Mouse (Mus musculus) hindbrain, embryonic 14.5 days (tissue): Measurements from ENCODE around the gene Lrrn2. TPM values are rescaled to one million over a fixed set of nuclear protein-coding genes. Genes with fewer than 3 reads are reported as not detected.

ENCODE experiments used
- ATAC-seq: fragments of 200-750 bp; cut with Nextera tagmentation; 2 replicates; pipeline ENCODE4 v1.8.0; 2017; ENCODE audit warnings: moderate number of reproducible peaks, mild to moderate bottlenecking, moderate TSS enrichment, moderate library complexity; ENCODE audit not compliant: low FRiP score
- DNase-seq: peaks from one replicate; pipeline ENCODE4 v3.0.0-alpha.2; 2015; ENCODE audit warnings: low spot score
- H3K27ac ChIP-seq: fragments of 300-500 bp; sonication (generic); 2 replicates; pipeline ENCODE4 v1.5.1; 2014; ENCODE audit warnings: mild to moderate bottlenecking, moderate library complexity
- H3K27me3 ChIP-seq: fragments of 300-500 bp; sonication (generic); 2 replicates; pipeline ENCODE4 v1.6.1; 2014; ENCODE audit warnings: mild to moderate bottlenecking, low read length, mixed read lengths; ENCODE audit not compliant: control insufficient read depth, insufficient read depth
- H3K36me3 ChIP-seq: fragments of 300-500 bp; sonication (generic); replicated peaks from 2 replicates; pipeline ENCODE4 v1.6.1; 2014; ENCODE audit not compliant: control insufficient read depth, insufficient read depth
- H3K4me1 ChIP-seq: fragments of 300-500 bp; sonication (generic); replicated peaks from 2 replicates; pipeline ENCODE4 v1.6.1; 2014; ENCODE audit warnings: antibody characterized with exemption, low read length, mixed read lengths; ENCODE audit not compliant: control insufficient read depth, insufficient read depth
- H3K4me2 ChIP-seq: fragments of 300-500 bp; sonication (generic); replicated peaks from 2 replicates; pipeline ENCODE4 v1.6.1; 2014; ENCODE audit warnings: mild to moderate bottlenecking, moderate library complexity
- H3K4me3 ChIP-seq: fragments of 300-500 bp; sonication (generic); replicated peaks from 2 replicates; pipeline ENCODE4 v1.5.1; 2014; ENCODE audit warnings: mild to moderate bottlenecking, low read length
- H3K9ac ChIP-seq: fragments of 300-500 bp; sonication (generic); 2 replicates; pipeline ENCODE4 v1.6.1; 2014
- H3K9me3 ChIP-seq: fragments of 300-500 bp; sonication (generic); 2 replicates; pipeline ENCODE4 v1.6.1; 2016; ENCODE audit warnings: low read length; ENCODE audit not compliant: control insufficient read depth
- WGBS: fragments of 180-500 bp; shearing (Covaris S2); extraction: QIAGEN DNeasy Blood & Tissue Kit; methylation state at CpG from one replicate; pipeline ENCODE4 v1.1.7; 2014; 5-methylcytosine and 5-hydroxymethylcytosine counted together
- polyA plus RNA-seq: library from polyadenylated mRNA; unstranded; fragments of >200 nt; fragmentation: Nextera tagmentation; extraction: Ambion mirVana; gene quantifications from 2 replicates; pipeline ENCODE4 v1.2.1, GENCODE M21; 2014

Gene Lrrn2
- polyA plus RNA-seq, 1 experiment from 2014 or later = 40.7 TPM

- Histone ChIP-seq H3K27ac (no peak overlapping the region), H3K36me3 (no peaks in the 10 kb centered on the region), H3K9me3 (peaks cover 17% of the 10 kb centered on the region), H3K9ac (no peak overlapping the region), H3K27me3 (no peaks in the 10 kb centered on the region), H3K4me2 (no peak overlapping the region), H3K4me1 (0 out of 2 replicates have a peak, but pooled peaks cover 5% of the 10 kb centered on the region), H3K4me3 (no peak overlapping the region)
- 36% methylated on average over 5 of the region's 5 CpGs for WGBS
- DNase-seq (no peak), ATAC-seq (no peak)
Measured at GRCm38 (mm10) chr1:132850809-132851208, 29.3 kb upstream of the Lrrn2 start.

DNA sequence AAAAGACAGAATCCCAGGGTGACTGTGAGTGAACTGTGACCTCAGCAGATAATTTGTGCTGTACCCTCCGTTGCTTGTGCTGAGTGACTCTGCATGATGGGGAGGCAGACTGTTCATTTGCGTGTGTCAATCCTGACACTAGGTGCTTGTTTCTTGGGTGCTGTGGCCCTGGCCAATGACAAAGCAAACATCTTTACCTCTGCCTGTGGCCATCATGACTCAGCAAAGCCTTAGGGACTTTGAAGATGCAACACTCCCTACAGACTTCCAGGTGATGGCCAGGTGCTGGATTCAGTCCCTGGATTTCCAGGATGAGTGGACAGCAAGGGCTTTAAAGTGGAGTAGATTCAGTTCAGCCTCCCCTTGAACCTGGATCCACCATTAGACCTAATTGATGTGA lies 28.8 kb upstream of the Lrrn2 start:
- H3K36me3 ChIP-seq = no peaks in the 10 kb centered on the region
- peaks cover 17% of the 10 kb centered on the region for H3K9me3 ChIP-seq
- no peak for ATAC-seq
- no peak overlapping the region for H3K27ac ChIP-seq
- H3K4me2 ChIP-seq = no peak overlapping the region
- no peak for DNase-seq
- WGBS = 64% methylated on average over 2 of the region's 2 CpGs
- no peak overlapping the region for H3K4me3 ChIP-seq
- H3K9ac ChIP-seq = no peak overlapping the region
- H3K4me1 ChIP-seq = 0 out of 2 replicates have a peak, but pooled peaks cover 5% of the 10 kb centered on the region
- no peaks in the 10 kb centered on the region for H3K27me3 ChIP-seq

DNA sequence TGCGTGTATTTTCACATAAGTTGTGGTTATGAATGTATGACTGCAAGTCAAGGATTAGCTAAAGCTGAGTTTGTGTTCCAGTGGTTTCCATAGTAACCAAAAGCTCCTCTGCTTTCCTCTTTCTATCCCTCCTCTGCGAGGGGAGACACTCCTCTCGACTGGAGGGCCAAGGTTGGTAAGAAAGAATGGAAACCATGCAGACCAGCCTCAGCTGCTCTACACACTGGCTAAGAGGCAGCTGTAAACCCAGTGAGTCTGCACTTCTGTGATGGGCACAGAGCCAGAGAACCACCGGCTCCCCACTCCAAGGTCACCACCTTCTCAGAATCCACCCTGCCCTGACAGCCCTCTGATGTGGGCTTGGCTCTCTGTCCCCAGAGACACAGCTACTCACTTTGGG lies 28.3 kb upstream of the Lrrn2 start:
- no peak overlapping the region for H3K27ac ChIP-seq
- no peaks in the 10 kb centered on the region for H3K27me3 ChIP-seq
- peak; percentile 46; the same call in 1 of the 2 replicates for ATAC-seq
- H3K4me1 ChIP-seq = 0 out of 2 replicates have a peak, but pooled peaks cover 5% of the 10 kb centered on the region
- no peak overlapping the region for H3K4me2 ChIP-seq
- H3K9me3 ChIP-seq = peaks cover 17% of the 10 kb centered on the region
- WGBS = 37% methylated on average over 4 of the region's 4 CpGs
- H3K4me3 ChIP-seq = no peak overlapping the region
- no peak overlapping the region for H3K9ac ChIP-seq
- no peaks in the 10 kb centered on the region for H3K36me3 ChIP-seq
- no peak for DNase-seq

DNA sequence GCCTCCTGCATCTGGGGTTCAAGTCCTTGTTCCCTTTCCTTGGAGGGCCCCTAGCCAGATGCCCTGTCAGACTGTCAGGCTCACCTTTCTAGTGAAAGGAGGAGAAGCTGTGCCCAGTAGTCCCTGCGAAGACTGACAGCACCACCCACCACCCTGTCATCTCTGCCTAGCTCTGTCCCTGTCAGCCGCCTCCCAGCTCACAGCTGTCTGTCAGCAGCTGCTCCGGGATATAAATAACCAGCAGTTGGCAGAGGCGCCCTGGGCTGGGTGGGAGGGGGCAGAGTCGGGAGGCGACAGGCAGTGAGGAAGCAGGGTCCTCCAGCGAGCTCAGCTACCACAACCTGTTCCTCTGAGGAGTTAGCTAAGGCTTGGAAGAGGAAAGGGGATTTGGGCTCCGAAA lies 26.8 kb upstream of the Lrrn2 start:
- Histone ChIP-seq H3K4me3 (no peak overlapping the region), H3K27me3 (no peaks in the 10 kb centered on the region), H3K27ac (no peak overlapping the region), H3K9me3 (peaks cover 4% of the 10 kb centered on the region; the same call in 1 of the 2 replicates), H3K4me2 (no peak overlapping the region), H3K9ac (no peak overlapping the region), H3K4me1 (peaks cover 7% of the 10 kb centered on the region; the same call in 1 of the 2 replicates), H3K36me3 (no peaks in the 10 kb centered on the region)
- no peak for ATAC-seq
- no peak for DNase-seq
- 30% methylated on average over 8 of the region's 8 CpGs for WGBS

GRCm38 (mm10) chr1:132858516-132859383 lies 21.3 kb upstream of the Lrrn2 start:
- H3K36me3 ChIP-seq = no peaks in the 10 kb centered on the region
- H3K4me1 ChIP-seq = peaks cover 12% of the 10 kb centered on the region
- H3K27ac ChIP-seq = peak overlapping the region; percentile 27
- no peaks in the 10 kb centered on the region for H3K27me3 ChIP-seq
- 31% methylated on average over 5 of the region's 5 CpGs for WGBS
- peak; percentile 89 for ATAC-seq
- DNase-seq = peak; percentile 74
- H3K4me3 ChIP-seq = no peak overlapping the region
- H3K9ac ChIP-seq = no peak overlapping the region
- no peaks in the 10 kb centered on the region for H3K9me3 ChIP-seq
- H3K4me2 ChIP-seq = no peak overlapping the region

- WGBS = 91% methylated on average over 2 of the region's 2 CpGs
- Histone ChIP-seq H3K27ac (no peak overlapping the region), H3K4me2 (no peak overlapping the region), H3K9ac (no peak overlapping the region), H3K4me1 (peaks cover under 1% of the 10 kb centered on the region), H3K9me3 (no peaks in the 10 kb centered on the region), H3K4me3 (no peak overlapping the region), H3K27me3 (no peaks in the 10 kb centered on the region), H3K36me3 (no peaks in the 10 kb centered on the region)
- ATAC-seq (no peak), DNase-seq (no peak)
Measured at GRCm38 (mm10) chr1:132864220-132864619, 15.9 kb upstream of the Lrrn2 start.

GRCm38 (mm10) chr1:132865585-132865984 lies 14.5 kb upstream of the Lrrn2 start:
- H3K9me3 ChIP-seq = no peaks in the 10 kb centered on the region
- DNase-seq (no peak), ATAC-seq (no peak)
- H3K4me1 ChIP-seq = no peaks in the 10 kb centered on the region
- H3K36me3 ChIP-seq = no peaks in the 10 kb centered on the region
- H3K4me3 ChIP-seq = no peak overlapping the region
- WGBS = 85% methylated on average over 4 of the region's 4 CpGs
- H3K9ac ChIP-seq = no peak overlapping the region
- H3K27ac ChIP-seq = no peak overlapping the region
- no peaks in the 10 kb centered on the region for H3K27me3 ChIP-seq
- H3K4me2 ChIP-seq = no peak overlapping the region

DNA sequence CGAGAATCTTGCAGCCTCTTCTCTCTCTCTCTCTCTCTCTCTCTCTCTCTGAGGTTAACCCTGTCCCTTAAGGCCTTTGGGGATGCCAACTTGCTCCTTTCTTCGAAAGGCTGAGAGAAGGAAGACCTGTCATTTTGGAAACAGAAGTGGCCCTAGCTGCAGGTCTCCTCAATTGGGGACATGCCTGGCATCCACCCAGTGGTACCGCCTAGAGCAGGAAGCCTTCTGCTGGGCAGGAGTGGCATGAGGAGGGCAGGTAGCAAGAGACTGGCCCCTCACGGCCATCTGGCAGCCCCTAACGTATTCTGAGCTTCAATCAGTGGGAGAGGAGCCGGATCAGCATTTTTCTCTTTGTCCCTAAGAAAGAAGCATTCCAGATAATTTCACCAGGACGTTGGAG lies 9.7 kb upstream of the Lrrn2 start:
- DNase-seq = no peak
- no peaks in the 10 kb centered on the region for H3K27me3 ChIP-seq
- H3K9ac ChIP-seq = no peak overlapping the region
- H3K36me3 ChIP-seq = no peaks in the 10 kb centered on the region
- no peak for ATAC-seq
- H3K4me3 ChIP-seq = no peak overlapping the region
- H3K27ac ChIP-seq = no peak overlapping the region
- no peak overlapping the region for H3K4me2 ChIP-seq
- WGBS = 54% methylated on average over 7 of the region's 7 CpGs
- H3K9me3 ChIP-seq = no peaks in the 10 kb centered on the region
- no peaks in the 10 kb centered on the region for H3K4me1 ChIP-seq

DNA sequence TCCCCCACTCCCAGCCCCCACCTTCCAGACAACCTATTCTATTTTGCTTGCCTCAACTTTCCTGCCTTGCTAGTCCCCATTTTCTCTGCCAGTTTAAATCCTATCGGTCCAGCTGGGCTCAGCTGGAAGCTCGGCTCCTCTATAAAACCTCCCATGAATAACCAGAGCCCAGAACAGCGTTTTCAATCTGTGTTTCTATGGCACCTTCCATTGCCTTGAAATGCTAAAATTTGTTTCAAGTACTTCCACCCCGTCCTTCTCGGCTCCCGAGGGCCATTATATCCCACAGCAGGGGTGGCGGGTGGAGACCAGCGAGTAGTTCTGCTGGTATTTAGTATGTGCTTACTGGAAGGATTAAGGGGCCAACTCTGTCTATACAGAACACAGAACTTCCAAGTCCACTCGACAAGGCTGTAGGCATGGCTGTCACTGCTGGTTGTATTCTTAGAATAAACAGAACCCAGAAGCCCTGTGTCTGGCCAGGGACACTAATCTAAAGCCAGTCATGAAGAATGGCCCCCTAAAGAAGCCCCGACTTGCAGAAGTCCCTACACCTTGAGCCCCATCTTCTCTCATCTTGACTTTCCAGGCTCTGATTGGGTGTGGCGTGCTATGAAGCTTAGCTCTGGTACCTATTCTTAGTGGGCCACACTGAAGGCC lies 992 bp upstream of the Lrrn2 start:
- DNase-seq (no peak), ATAC-seq (no peak)
- no peak overlapping the region for H3K9ac ChIP-seq
- no peaks in the 10 kb centered on the region for H3K27me3 ChIP-seq
- H3K27ac ChIP-seq = no peak overlapping the region
- no peaks in the 10 kb centered on the region for H3K36me3 ChIP-seq
- 18% methylated on average over 11 of the region's 11 CpGs for WGBS
- H3K4me1 ChIP-seq = peaks cover 11% of the 10 kb centered on the region
- no peaks in the 10 kb centered on the region for H3K9me3 ChIP-seq
- no peak overlapping the region for H3K4me3 ChIP-seq
- H3K4me2 ChIP-seq = peak overlapping the region; percentile 88; the same call in 1 of the 2 replicates
